Mouse (Mus musculus) lung, adult 2 months (tissue): ENCODE measurements around the gene Gtf2a2. TPM values are rescaled to one million over a fixed set of nuclear protein-coding genes. Genes with fewer than 3 reads are reported as not detected.

Source experiments
- DNase-seq: peaks from one replicate; pipeline ENCODE4 v3.0.0; 2022
- H3K4me1 ChIP-seq: fragments of 200-500 bp; 2 replicates; pipeline ENCODE4 v1.6.1; 2011; ENCODE audit warnings: low read length; ENCODE audit not compliant: control insufficient read depth, insufficient read depth
- H3K4me3 ChIP-seq: fragments of 200-500 bp; replicated peaks from 2 replicates; pipeline ENCODE3; 2011; ENCODE audit warnings: low read depth, mild to moderate bottlenecking, control low read depth, low read length; ENCODE audit errors: extremely low read depth
- CTCF ChIP-seq: fragments of 200-500 bp; IDR thresholded peaks from 2 replicates; pipeline ENCODE4 v1.5.1; 2011; ENCODE audit warnings: mild to moderate bottlenecking, low read length, control low read depth; ENCODE audit not compliant: insufficient read depth
- POLR2A ChIP-seq: fragments of 200-500 bp; IDR thresholded peaks from 2 replicates; pipeline ENCODE4 v1.6.1; 2011; ENCODE audit warnings: low read depth, mild to moderate bottlenecking, control low read depth, low read length, borderline replicate concordance; ENCODE audit errors: extremely low read depth
- WGBS: fragments of 180-500 bp; shearing (Covaris S2); methylation state at CpG from one replicate; pipeline ENCODE4 v1.1.7; 2018; 5-methylcytosine and 5-hydroxymethylcytosine counted together
- polyA plus RNA-seq: library from polyadenylated mRNA; depleted of rRNA; stranded (reverse); fragments of >200 nt; gene quantifications from 2 replicates; pipeline ENCODE4 v1.2.3, GENCODE M21; 2012; rRNA removed

The Gtf2a2 gene
- polyA plus RNA-seq = 13.0 and 16.4 TPM in 2 replicates

- H3K4me1 ChIP-seq = peaks cover 10% of the 10 kb centered on the region
- peak within 1 kb of the TSS; percentile 92 for H3K4me3 ChIP-seq
- DNase-seq = peak; percentile 95
- no peak for TF ChIP-seq CTCF
- peak; percentile 76; the same call in 1 of the 2 replicates for TF ChIP-seq POLR2A
- WGBS = under 1% methylated on average over 57 of the region's 57 CpGs
These were observed at the start of gene Gtf2a2 for GRCm38 (mm10) chr9:70012408-70012901. Gene Gtf2a2 (plus strand): TSS chr9:70012550.

- WGBS = 59% methylated on average over 3 of the region's 3 CpGs
- DNase-seq = no peak
- Histone ChIP-seq H3K4me1 (no peaks in the 10 kb centered on the region), H3K4me3 (no peak overlapping the region)
- TF ChIP-seq POLR2A (no peak), CTCF (no peak)
These were observed 48.0 kb upstream of the Gtf2a2 start for GRCm38 (mm10) chr9:69964370-69964769.

- WGBS = 82% methylated on average over 1 of the region's 1 CpGs
- H3K4me1 ChIP-seq = peaks cover 9% of the 10 kb centered on the region; the same call in 1 of the 2 replicates
- no peak for TF ChIP-seq CTCF
- TF ChIP-seq POLR2A = no peak
- H3K4me3 ChIP-seq = no peak overlapping the region
- no peak for DNase-seq
These were observed 26.8 kb upstream of the Gtf2a2 start for GRCm38 (mm10) chr9:69985526-69985925.

DNA sequence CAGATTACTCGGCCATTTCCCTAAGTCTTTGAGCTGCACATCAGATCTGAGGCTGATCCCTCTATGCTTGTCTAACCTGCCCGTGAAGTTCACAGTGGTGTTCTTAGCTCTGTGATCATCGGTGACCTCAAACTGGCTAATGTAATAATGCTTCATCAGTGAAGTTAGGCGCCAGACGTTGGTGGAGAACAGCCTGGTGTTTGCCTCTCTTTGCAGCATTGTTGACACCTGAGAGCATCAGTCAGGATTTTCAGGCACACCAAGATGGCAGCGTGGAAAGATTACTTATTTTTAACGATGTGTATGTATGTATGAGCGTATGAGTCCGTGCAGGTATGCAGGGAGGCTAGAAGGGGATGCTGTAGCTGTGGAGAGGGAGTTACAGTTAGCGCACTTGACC lies 26.3 kb upstream of the Gtf2a2 start:
- 82% methylated on average over 10 of the region's 10 CpGs for WGBS
- Histone ChIP-seq H3K4me3 (no peak overlapping the region), H3K4me1 (peaks cover 12% of the 10 kb centered on the region; the same call in 1 of the 2 replicates)
- TF ChIP-seq CTCF (no peak), POLR2A (no peak)
- no peak for DNase-seq

GRCm38 (mm10) chr9:69986571-69986970 lies 25.8 kb upstream of the Gtf2a2 start:
- WGBS = 79% methylated on average over 5 of the region's 5 CpGs
- H3K4me1 ChIP-seq = peaks cover 12% of the 10 kb centered on the region; the same call in 1 of the 2 replicates
- no peak for DNase-seq
- H3K4me3 ChIP-seq = no peak overlapping the region
- TF ChIP-seq POLR2A (no peak), CTCF (no peak)

GRCm38 (mm10) chr9:69987579-69987978 lies 24.8 kb upstream of the Gtf2a2 start:
- DNase-seq = no peak
- WGBS = 0% methylated on average over 3 of the region's 3 CpGs

GRCm38 (mm10) chr9:69988706-69989302 lies 23.5 kb upstream of the Gtf2a2 start:
- Histone ChIP-seq H3K4me1 (peaks cover 28% of the 10 kb centered on the region), H3K4me3 (peak overlapping the region; percentile 62)
- 27% methylated on average over 16 of the region's 16 CpGs for WGBS
- no peak for TF ChIP-seq POLR2A
- TF ChIP-seq CTCF = no peak
- no peak for DNase-seq

More at GRCm38 (mm10) chr9:69987579-69987978, 24.8 kb upstream of the Gtf2a2 start:
- Histone ChIP-seq H3K4me1 (peaks cover 20% of the 10 kb centered on the region), H3K4me3 (no peak overlapping the region)
- TF ChIP-seq CTCF (peak; percentile 18; the same call in 1 of the 2 replicates), POLR2A (no peak)

DNA sequence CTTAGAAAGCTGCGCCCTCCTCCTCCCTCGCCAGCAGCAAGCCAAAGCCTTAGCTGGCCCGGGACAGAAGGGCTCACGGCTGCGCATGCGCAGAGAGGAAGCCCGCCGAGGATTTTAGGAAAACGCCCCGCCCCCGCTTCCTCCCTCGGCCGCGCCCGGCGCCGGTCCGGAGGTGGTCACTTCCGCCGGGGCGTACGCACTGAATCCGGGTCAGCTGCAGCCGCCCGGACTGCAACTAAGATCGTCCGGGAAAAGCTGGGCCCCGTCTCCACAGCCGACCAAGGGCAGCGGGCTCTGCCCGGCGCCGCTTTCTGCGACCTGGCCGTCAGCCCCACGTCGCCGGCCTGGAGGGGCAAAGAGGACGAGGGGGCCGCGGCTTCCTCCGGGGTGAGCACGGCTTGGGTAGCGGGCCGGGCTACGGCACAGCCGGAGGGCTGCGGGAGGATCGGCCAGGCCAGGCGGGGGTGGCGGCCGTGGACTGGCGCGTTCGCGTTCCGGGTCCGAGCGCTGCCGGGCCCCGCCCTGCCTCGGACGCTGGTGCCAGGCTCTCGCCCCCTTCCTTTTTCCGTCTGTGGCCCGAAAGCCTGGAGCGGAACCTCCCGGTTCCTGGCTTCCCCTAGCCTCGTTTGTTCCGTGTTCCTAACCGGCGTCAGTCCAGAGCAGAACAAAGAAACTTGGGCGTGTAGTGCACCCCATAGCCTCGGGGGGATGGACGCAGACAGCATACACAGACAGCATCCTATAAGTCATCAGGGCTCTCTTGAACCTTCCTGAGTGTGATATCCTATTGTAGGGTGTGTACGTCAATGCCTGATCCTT lies 22.8 kb upstream of the Gtf2a2 start, which contains the start of gene Bnip2:
Gene Bnip2, plus strand, starts transcription at position 164 of the 819 bp plus-strand sequence.
- TF ChIP-seq POLR2A (peak; percentile 92), CTCF (no peak)
- WGBS = under 1% methylated on average over 76 of the region's 76 CpGs
- DNase-seq = peak; percentile 92

DNA sequence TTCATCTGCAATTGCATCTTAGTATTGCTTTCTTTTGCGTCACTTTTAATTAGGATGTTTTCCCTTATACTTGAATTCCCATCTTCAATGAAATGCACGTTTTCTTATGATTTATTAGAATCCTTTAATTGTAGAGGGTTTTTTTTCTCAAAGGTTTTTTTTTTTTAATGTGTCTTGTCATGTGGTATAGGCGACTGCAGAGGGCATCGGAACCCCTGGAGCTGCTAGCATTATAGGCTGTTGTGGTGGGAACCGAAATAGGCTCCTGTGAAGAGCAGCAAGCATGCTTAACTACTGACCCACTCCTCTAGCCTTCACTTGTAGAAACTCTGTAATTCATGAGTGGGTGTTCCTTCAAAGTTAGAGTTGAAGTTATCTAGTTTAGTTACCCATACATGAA lies 22.0 kb upstream of the Gtf2a2 start:
- TF ChIP-seq POLR2A (no peak), CTCF (no peak)
- peak overlapping the region; percentile 6 for H3K4me3 ChIP-seq
- no peak for DNase-seq
- H3K4me1 ChIP-seq = peaks cover 33% of the 10 kb centered on the region
- WGBS = 5% methylated on average over 5 of the region's 5 CpGs

More for the DNA sequence above, 22.8 kb upstream of the Gtf2a2 start, which contains the start of gene Bnip2:
- H3K4me1 ChIP-seq = peaks cover 33% of the 10 kb centered on the region
- peak within 1 kb of the TSS; percentile 94 for H3K4me3 ChIP-seq
